Mouse (Mus musculus): Measurements from ENCODE around the gene Sltm.

DNA sequence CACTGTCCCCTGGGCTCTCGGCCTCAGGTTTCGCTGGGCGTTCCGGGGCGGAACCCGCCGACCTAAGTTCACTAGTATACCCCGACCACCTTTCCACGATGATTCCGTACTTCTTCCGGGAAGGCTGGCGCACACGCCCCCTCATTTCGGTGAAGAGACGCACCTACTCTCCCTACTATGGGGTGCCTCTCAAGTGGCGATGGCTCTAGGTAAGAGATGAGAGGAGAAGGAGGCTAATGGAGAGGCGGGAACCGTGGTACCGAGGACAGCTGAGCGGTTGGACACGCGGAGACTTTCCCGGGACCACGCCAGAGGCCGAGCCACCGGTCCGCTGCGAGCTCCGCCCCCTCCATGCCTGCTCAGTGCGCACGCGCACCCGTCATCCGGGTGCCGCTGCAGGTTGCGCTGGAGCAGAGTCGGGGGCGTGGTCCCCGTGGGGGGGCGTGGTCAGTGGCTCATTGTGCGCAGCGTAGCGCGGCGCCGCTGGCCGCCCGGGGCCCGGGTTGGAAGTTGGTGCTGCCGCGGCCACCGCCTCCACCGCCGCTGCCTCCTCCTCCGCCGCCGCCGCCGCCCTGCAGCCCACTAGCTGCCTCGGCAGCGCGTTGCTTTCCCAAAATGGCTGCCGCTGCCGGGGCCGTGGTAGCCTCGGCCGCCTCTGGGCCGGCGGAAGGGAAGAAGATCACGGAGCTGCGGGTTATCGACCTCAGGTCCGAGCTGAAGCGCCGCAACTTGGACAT, at the start of gene Sltm:
- no peak for TF ChIP-seq CTCF (conservative IDR thresholded peaks at IDR 0.05; ENCODE audit: low read length)
- no peak for TF ChIP-seq POU5F1 (IDR thresholded peaks at IDR 0.05; ENCODE audit: borderline replicate concordance, low read length)
